Mouse (Mus musculus): Measurements from ENCODE around the gene Tmem102.

Tmem102 gene

DNA sequence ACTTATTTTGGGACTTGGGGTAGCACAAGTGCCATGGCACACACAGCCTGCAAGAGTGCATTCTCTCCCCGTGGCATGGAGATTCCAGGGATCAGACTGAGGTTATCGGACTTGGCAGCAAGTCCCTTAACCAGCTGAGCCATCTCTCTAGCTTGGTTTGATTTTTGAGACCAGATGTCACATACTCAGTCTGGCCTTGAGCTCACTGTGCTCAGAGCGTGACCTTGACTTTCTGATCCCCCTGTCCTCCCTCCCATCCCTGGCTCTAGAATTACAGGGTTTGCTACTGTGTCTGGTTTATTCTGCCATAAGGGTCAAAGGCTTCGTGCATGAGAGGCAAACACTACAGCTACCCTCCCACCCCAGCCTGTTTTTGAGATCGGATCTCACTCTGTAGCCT, 16.0 kb downstream of the Tmem102 start:
- DNase-seq (ENCODE audit: low read depth, low spot score): no peak

DNA sequence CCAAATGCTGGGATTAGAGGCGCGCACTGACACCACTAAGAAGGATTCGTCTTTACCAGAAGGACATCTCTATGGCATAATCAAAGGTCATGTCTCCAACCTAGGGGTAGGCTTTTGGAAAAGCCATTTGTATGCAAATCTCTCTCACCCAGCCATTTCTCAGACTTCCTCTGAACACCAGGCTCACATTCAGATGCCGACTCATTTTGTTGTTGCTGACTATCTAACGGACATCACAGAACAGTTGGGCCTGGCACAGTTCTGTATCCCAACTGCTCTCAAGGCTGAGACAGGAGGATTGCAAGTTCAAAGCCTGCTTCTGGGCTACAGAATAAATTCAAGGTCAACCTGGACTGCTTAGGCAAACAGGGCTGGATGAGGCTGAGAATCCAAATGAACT, 18.1 kb downstream of the Tmem102 start:
- DNase-seq (ENCODE audit: low read depth, low spot score): peak; percentile 59

DNA sequence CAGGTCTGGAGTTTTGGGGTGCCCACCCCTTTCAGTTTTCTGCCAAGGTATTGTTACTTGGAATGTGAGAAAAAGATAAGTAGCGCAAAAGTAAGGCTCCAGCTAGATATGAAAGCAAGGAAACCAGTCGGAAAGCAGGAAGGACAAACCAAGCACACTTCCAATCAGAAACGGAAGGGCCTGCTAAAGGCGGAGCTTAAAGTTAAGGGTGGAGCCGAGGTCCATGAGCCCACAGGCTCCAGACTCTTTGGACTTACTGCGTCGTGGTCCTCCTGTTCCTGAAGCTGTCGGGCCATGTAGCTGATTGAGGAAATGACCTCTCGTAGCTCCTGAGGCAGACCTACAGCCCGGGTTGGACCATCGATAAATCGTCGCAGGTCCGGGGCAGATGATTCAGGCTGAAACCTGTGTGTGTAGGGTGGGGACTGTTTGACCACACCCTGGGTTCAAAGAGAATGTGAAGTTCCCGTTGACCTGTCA, 20.6 kb downstream of the Tmem102 start:
- peak; percentile 85 for DNase-seq (ENCODE audit: low read depth, low spot score)

DNA sequence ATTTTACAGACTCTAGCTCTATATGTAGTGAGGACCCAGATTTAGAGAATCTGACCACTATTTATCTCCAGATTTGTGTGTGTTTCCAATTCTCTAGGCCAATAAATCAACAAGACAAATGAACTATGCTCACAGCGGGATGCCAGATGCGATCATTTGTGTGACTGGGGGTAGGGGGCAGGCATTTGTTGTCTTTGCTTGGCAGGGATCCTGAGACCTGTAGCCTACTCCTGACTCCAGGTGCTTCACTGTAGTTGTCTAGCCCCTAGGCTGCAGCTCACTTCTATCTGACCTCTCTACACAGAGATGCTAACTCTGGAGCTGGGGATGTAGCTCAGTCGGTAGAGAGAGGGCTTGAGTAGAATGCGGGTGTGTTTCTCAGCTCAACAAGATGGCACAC, 23.6 kb downstream of the Tmem102 start:
- peak; percentile 87 for DNase-seq (ENCODE audit: low read depth, low spot score)

DNA sequence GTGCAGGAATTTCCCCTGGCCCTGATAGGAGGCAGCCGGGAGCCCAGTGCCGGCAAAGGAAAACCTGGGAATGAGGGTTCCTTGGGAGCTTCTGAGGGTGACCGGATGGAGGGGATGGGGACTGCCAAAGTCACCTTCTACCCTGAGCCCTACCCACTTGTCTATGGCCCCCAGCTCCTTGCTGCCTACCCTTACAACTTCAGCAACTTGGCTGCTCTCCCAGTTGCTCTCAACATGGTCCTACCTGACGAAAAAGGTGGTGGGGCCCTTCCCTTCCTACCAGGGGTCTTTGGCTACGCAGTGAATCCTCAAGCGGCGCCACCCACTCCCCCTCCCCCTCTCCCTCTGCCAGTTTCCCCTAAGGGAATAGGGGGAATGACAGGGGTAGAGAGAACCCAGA, 26.4 kb downstream of the Tmem102 start:
- no peak for DNase-seq (ENCODE audit: low read depth, low spot score)

DNA sequence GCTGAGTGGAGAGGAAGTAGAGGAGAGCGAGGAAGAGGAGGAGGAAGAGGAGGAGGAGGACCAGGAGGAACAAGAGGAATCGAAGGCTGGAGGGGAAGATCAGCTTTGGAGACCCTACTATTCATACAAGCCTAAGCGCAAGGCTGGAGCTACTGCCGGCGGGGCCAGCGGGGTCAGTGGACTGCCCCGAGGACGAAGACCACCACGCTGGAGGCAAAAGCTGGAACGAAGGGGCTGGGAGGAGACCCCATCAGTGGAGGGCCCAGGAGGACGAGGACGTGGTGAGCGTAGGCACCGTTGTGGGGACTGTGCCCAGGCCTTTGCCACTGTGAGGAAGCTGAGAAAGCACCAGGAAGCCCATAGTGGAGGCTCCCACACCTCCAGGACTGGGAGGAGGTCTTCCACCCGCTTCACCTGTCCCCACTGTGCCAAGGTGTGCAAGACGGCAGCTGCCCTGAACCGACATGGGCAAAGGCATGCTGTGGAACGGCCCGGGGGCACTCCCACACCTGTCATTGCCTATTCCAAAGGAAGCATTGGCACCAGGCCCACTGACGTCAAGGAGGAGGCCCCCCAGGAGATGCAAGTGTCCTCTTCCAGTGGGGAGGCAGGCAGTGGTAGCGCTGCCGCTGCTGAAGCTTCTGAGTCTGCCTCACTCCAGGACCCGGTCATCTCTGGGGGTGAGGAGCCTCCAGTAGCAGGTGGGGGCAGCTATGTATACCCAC, 27.0 kb downstream of the Tmem102 start:
- DNase-seq (ENCODE audit: low read depth, low spot score): no peak

DNA sequence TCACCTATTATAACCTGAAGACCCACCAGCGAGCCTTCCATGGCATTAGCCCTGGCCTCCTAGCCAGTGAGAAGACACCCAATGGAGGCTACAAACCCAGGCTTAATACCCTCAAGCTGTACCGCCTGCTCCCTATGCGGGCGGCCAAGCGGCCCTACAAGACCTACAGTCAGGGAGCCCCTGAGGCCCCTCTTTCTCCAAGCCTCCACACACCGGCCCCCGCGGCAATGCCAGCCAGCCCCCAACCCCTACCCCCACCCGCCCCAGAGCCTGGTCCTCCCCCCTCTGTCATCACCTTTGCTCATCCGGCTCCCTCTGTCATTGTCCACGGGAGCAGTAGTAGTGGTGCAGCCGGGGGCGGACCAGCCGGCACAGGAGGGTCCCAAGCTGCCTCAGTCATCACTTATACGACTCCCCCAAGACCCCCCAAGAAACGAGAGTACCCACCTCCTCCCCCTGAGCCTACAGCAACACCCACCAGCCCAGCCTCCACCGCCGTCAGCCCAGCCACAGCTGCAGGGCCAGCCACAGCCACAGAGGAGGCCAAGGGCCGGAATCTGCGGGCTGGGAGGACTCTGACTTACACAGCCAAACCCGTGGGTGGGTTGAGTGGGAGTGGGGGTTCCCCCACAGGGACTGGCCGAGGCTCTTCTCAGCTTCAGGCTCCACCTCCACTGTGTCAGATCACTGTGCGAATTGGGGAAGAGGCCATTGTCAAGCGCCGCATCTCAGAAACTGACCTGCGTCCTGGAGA, 27.7 kb downstream of the Tmem102 start:
- DNase-seq (ENCODE audit: low read depth, low spot score): no peak

DNA sequence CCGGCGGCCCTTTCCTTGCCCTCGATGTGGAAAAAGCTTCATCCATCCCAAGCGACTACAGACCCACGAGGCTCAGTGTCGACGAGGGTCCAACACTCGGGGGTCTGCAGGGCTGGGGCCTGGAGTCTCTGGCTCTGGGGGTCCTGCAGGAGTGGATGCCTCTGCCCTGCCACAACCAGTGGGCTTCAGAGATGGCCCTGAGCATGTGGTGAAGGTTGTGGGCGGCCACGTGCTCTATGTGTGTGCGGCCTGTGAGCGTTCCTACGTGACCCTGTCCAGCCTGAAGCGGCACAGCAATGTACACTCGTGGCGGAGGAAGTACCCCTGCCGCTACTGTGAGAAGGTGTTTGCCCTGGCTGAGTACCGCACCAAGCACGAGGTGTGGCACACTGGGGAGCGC, 28.9 kb downstream of the Tmem102 start:
- DNase-seq (ENCODE audit: low read depth, low spot score): no peak

DNA sequence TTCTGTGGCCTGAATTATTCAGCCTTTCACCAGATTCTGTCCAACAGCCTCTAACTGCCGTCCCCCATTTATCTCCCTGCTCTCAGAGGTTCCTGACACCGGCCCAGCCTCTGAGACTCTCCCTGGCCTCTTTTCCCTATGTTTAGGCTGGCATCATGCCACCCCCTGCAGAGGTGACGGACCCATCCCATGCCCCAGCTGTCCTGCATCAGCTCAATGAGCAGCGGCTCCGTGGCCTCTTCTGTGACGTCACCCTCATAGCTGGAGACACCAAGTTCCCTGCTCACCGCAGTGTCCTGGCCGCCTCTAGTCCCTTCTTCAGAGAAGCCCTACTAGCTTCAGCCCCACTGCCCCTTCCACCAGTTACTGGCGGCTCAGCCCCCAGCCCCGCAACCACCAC, 29.7 kb downstream of the Tmem102 start:
- no peak for DNase-seq (ENCODE audit: low read depth, low spot score)

DNA sequence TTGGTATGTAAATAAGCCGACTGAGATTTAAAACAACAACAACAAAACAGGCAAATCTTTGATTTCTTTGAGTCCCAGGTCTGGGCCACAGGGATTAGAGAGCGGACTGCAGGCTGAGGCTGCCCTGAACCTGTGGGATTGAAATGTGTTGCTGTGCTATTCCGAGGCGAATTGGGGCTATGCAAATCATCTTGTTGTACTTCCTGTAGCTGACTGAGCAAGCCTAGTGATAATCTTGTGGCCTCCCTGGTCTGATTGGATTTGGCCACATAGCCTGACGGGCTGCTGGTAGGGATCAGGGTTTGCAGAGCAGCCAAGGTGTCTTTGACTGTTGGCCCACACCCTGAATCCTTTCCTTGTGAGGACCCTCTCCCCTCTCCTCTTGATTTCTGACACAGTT, 30.5 kb downstream of the Tmem102 start:
- DNase-seq (ENCODE audit: low read depth, low spot score): no peak

DNA sequence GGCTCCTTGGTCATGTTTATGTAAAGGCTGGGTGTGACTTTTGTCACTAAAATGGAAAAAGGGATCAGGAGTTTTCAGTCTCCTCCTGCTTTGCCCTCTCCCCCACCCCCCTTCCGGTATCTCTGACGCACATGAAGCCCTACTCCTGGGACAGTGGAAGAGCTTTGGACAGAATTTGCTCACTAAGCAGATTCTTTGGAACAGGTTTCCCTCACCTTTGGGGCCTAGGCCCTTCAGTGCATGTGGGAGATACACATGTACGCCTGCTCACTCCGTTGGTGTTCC, 37.9 kb downstream of the Tmem102 start:
- no peak for DNase-seq (ENCODE audit: low read depth, low spot score)

DNA sequence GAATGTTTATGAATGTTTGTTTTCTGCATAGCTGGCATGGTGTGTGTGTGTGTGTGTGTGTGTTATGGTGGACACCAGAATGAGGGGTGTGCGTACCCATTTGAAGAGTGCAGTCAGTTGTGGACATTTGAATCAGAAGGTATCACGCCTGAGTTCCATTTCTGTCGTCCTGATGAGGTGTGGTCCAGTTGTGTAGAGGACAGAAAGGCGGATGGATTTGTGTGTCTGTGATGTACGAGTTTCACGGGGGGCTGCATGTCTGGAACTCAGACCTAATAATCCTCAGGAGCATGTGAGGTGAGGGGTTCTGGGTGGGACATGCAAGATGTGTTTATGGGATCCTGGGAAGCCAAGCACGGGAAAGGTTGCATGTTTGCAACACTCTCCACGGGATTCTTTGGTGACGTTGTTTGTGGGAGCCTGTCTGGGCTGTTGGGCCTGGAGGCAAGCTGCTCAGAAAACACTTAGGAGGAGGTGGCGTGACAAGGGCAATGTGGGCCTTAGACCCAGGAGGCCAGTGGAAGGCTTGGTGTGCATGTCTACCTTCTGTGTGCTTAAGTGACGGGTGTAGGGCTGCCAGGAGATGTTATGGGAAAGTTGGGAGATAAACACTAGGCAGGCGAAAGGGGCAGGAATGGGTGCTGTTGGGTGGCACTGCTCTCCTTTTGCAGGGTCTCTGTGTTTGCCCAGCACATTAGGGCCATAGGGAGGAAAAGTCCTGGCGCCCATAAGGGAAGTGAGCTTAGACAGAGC, 38.4 kb downstream of the Tmem102 start:
- no peak for DNase-seq (ENCODE audit: low read depth, low spot score)

DNA sequence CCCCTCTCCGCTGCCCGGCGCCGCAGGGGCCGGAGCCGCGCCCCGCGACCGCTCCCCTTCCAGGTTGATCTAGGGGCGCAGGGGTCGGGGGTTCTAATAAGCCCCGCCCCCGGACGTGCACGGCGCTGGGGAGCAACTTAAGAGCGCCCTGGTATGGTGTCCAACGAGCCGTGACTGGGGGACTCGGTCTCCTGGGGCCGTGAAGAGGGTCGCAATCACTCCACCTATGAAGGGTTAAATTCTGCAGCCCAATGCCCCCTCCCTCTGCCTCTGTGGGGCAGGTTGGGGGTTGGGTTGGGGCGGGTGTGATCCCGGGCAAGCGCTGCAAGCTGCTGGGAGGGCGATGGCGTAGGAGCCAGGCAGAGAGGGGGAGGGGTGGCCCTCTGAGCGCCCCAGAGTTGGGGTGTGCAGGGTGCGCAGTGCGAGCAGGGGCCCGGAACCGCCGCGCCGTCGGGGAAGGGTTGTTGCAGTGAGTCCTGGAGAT, 39.3 kb downstream of the Tmem102 start:
- DNase-seq (ENCODE audit: low read depth, low spot score): peak; percentile 64

DNA sequence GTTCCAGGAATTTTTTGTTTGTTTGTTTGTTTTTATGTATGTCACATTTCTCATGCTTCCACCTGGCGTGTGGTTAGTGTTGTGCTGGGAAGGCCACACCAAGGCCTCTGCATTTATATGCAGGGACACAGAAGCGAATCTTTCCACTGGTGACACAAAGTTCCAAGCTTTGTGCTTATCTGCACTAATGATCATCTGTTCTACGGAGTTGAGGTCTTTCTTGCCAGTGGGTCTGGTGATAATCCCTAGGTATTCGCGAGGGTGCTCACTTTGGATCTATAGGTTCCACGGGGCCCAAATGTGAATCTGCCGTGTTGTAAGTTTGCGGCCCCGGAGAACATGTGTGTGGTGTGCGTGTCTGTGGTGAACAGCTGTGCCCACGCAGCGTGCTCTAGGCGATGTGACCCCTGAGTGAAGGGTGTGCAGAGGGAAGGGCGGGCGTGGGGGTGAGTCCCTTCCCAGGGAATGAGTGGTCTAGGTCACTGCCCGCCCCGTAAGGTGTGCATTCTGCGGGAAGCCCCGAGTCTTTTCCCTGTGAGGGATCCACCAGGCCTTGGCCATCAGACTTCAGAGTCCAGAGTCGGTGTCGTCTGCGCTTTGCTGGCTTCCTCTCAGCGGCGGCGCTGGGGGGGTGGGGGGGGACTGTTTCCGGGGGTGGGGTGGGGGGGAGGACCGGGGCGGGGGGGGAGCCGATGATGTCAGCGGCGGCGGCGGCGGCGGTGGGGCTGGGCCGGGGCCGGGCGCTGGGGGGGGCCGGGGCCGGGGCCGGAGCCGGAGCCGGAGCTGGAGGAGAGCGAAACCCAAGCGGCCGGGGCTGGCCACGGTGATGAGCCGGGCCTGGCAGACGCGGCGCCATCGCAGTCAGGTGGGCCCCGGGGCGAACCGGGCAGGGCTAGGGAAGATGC, 40.0 kb downstream of the Tmem102 start, which contains the start of gene Zbtb4:
TSS of gene Zbtb4 (plus strand) at position 692 of the 905 bp plus-strand sequence.
- DNase-seq (ENCODE audit: low read depth, low spot score): peak; percentile 51

DNA sequence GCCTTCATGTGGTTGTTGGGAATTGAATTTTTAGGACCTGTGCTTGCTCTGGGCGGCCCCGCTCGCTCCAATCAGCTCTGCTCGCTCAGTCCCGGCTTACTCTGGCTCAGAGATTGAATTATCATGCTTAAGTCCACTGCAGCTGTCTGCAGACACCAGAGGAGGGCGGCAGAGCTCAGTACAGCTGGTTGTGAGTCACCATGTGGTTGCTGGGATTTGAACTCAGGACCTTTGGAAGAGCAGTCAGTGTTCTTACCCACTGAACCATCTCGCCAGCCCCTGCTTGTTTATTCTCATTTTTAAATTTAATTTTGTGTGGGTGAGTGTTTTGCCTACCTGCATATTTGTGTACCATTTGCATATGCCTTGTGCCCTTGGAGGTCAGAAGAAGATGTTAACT, 41.9 kb downstream of the Tmem102 start:
- peak; percentile 72 for DNase-seq (ENCODE audit: low read depth, low spot score)

DNA sequence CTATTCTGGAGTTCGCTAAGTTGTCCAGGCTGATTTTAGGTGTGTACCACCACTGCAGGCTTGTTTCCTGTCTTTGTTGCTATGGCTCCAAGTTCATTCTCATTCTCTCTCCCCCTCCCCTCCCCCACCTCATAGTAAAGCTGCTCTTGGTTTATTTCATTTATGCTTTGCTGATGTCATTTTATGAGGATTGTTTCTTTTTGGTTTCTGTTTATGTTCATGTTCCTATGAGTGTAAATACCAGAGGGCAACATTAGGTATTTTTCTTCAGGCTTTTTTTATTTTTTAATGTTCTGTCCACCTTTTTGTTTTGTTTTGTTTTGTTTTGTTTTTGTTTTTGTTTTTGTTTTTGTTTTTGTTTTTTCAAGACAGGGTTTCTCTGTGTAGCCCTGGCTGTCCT, 43.6 kb downstream of the Tmem102 start, which contains the start of gene Slc35g3:
TSS of gene Slc35g3 (minus strand) at position 101 of the 400 bp plus-strand sequence.
- DNase-seq (ENCODE audit: low read depth, low spot score): no peak

DNA sequence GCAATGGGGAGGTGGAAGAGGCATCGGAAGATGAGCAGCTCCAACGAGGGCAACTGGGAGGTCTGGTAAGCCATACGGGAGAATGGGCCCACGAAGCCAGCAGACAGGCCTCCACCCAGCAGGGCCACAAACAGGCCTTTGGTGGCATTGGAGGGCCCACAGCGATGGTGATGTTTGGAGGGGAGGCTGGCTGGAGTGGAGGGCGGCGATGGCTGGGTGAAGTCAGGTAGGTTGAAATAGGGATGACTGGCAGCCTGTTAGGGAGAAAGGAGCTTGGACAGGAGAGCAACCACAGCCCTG, 44.6 kb downstream of the Tmem102 start:
- no peak for DNase-seq (ENCODE audit: low read depth, low spot score)

DNA sequence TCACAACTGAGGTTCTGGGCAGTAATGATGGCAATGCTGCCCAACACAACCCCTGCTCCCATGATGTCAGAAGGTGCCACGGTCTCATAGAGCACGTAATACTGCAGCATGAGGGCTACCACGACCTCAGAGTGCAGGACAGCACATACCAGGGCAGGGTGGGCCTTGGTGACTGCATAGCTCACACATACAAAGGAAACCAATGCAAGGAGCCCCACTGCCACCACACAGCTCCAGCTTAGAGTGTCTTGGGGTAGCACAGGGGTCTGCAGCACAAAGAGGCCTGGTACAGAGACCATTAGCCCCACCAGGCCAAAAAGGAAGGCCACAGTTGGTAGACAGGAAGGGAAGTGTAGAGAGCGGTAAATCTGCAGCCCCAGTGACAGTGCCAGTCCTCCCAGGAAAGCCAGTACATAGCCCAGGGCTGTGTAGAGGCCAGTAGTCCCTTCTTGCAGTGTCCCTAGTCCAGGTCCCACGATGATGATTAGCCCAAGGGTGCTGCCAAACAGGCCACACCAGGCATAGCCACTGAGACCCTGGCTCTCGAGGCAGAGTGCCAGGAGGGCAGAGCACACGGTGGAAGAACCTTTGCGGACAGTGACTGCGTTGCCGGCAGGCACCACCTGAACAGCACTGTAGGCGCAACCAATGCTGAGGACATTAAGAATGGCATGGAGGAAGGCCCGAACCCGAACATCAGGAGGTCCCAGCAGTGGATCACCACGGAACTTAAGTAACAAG, 45.1 kb downstream of the Tmem102 start:
- no peak for DNase-seq (ENCODE audit: low read depth, low spot score)

DNA sequence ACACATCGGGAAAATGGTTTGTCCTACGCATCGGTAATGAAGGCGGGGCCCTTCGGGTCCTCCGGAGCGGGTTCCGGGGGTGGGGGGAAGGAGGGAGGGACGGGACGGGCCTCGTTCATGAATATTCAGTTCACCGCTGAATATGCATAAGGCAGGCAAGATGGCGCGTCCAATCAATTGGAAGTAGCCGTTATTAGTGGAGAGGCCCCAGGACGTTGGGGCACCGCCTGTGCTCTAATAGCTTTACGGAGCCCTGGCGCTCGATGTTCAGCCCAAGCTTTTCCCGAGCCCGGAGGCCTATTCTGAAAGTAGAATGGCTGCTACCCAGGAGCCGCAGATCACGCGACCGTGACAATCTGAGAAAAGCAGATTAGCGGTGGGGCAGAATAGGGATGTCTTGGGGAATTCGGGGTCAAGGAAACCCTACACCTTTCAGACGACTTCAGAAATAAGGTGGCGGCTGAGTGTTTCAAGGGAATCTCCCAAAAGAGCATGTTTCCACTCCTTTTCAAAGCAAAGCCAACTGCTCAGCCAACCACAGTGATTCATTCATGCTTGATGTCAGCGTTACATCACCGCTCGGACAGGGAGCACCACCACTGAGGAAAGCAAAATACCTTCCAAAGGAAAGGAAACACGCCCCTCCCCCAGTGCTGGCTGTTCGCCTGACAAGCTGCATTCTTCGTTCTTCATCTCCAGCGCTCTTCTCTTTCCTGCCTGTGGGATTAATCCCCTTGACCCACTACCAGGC, 46.3 kb downstream of the Tmem102 start:
- peak; percentile 98 for DNase-seq (ENCODE audit: low read depth, low spot score)

DNA sequence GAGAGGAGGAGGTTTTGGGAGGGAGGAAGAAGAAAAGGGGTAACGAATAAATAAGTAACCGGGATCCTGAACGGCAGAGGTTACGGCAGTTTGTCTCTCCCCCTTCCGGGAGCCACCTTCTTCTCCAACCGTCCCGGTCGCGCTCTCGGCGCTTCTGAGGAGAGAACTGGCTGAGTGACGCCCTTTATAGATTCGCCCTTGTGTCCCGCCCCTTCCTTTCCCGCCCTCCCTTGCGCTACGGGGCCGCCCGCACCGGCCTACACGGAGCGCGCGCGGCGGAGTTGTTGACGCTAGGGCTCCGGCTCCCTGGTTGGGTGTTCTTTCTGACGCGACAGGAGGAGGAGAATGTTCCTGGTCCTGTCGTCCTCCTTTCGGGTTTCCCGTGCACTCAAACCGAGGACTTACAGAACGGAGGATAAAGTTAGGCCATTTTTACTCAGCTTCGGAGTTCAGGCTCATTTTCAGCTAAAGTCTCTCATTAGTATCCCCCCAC, 46.9 kb downstream of the Tmem102 start, which contains the start of gene Polr2a:
TSS of gene Polr2a (minus strand) at position 160 of the 493 bp plus-strand sequence.
- DNase-seq (ENCODE audit: low read depth, low spot score): peak; percentile 97
